Mouse (Mus musculus) cerebellum, postnatal 14 days (tissue): ENCODE results near the gene Gucy2d.

Source experiments
- DNase-seq, 2 experiments: peaks; one replicate each; pipeline ENCODE4 v3.0.0; 2021; ENCODE audit warnings: mixed read lengths in 2 of 2

The Gucy2d gene

GRCm38 (mm10) chr7:98523070-98523812 lies 83.0 kb downstream of the Gucy2d start:
- DNase-seq: peak in 1 of 2 experiments; percentile 17

GRCm38 (mm10) chr7:98523813-98524361 lies 83.7 kb downstream of the Gucy2d start:
- peak; percentile 49 to 66 for DNase-seq

GRCm38 (mm10) chr7:98524401-98524800 lies 84.2 kb downstream of the Gucy2d start:
- no peak for DNase-seq

DNA sequence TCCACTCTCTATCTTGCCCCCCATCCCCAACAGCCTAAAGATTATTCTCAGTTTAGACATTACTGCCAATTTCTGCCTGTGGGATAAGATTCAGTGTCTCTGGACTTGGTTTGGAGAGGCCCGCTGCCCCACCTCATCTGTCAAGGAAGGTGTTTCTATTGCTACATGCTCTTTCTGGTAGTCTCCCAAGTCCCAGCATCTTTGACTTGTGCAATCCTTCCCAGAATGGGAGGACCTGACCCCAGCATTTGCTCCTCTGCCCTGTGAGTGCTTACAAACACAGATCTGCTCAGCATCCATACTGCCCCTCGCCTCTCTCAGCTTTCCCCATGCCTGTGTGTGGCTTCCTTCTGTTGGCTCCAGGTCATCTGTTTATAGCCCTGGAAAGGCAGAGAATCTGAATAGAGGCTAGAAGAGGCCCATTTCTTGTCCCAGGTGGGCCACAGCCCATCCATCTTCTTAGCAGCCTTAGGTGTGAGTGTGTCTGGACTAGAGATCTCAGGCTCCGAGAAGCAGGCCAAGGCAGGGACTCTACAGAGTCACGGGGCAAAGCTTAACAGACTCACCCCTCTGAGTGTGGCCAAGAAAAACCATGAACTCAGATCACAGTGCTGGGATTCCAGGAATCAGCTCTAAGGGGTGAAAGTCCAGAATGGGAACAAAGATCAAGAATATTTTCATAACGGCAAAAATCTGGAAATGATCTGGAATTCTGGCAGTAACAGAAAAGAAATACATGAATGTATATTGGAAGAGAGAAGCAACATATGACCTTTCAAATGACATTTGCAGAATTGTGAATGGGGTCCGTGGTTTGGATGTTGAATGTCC lies 84.9 kb downstream of the Gucy2d start:
- no peak for DNase-seq
